Mouse (Mus musculus) liver, postnatal 0 days (tissue): ENCODE results near the gene Lingo2. TPM values are rescaled to one million over a fixed set of nuclear protein-coding genes. Genes with fewer than 3 reads are reported as not detected.

ENCODE experiments used
- ATAC-seq: fragments of 200-750 bp; cut with Nextera tagmentation; 2 replicates; pipeline ENCODE4 v1.8.0; 2017; ENCODE audit warnings: mild to moderate bottlenecking, moderate library complexity
- DNase-seq: peaks from one replicate; pipeline ENCODE4 v3.0.0-alpha.2; 2016
- H3K27ac ChIP-seq: fragments of 300-500 bp; sonication (generic); 2 replicates; pipeline ENCODE4 v1.5.1; 2014; ENCODE audit warnings: antibody characterized with exemption, moderate library complexity, mild to moderate bottlenecking, low read depth
- H3K27me3 ChIP-seq: fragments of 300-500 bp; sonication (generic); 2 replicates; pipeline ENCODE4 v1.6.1; 2014; ENCODE audit warnings: low read length, control low read depth, mixed read lengths; ENCODE audit not compliant: insufficient read depth
- H3K36me3 ChIP-seq: fragments of 300-500 bp; sonication (generic); replicated peaks from 2 replicates; pipeline ENCODE4 v1.6.1; 2014; ENCODE audit warnings: mild to moderate bottlenecking, control low read depth, low read length, moderate library complexity, mixed read lengths; ENCODE audit not compliant: insufficient read depth
- H3K4me1 ChIP-seq: fragments of 300-500 bp; sonication (generic); 2 replicates; pipeline ENCODE4 v1.6.1; 2014; ENCODE audit warnings: antibody characterized with exemption, mild to moderate bottlenecking, control low read depth; ENCODE audit not compliant: insufficient read depth
- H3K4me2 ChIP-seq: fragments of 300-500 bp; sonication (generic); 2 replicates; pipeline ENCODE4 v1.6.1; 2014; ENCODE audit warnings: low read depth, mild to moderate bottlenecking, low read length, moderate library complexity, mixed read lengths
- H3K4me3 ChIP-seq: fragments of 300-500 bp; sonication (generic); 2 replicates; pipeline ENCODE4 v1.5.1; 2014; ENCODE audit warnings: low read depth, low read length
- H3K9ac ChIP-seq: fragments of 300-500 bp; sonication (generic); replicated peaks from 2 replicates; pipeline ENCODE4 v1.6.1; 2014; ENCODE audit warnings: mild to moderate bottlenecking, moderate library complexity
- H3K9me3 ChIP-seq: fragments of 300-500 bp; sonication (generic); 2 replicates; pipeline ENCODE4 v1.6.1; 2016; ENCODE audit warnings: mild to moderate bottlenecking, control low read depth, low read length, mixed read lengths
- CTCF ChIP-seq: sonication (generic); IDR thresholded peaks from 2 replicates; pipeline ENCODE4 v1.5.1; 2016; ENCODE audit warnings: antibody characterized with exemption, low read depth
- EP300 ChIP-seq: IDR thresholded peaks from 2 replicates; pipeline ENCODE4 v1.6.1; 2016; ENCODE audit warnings: antibody characterized with exemption, low read depth, mild to moderate bottlenecking
- WGBS: fragments of 180-500 bp; shearing (Covaris S2); extraction: QIAGEN DNeasy Blood & Tissue Kit; methylation state at CpG from one replicate; pipeline ENCODE4 v1.1.7; 2014; ENCODE audit not compliant: insufficient replicate concordance; 5-methylcytosine and 5-hydroxymethylcytosine counted together
- polyA plus RNA-seq: library from polyadenylated mRNA; unstranded; fragments of >200 nt; fragmentation: Nextera tagmentation; extraction: Ambion mirVana; gene quantifications from 2 replicates; pipeline ENCODE4 v1.2.1, GENCODE M21; 2015

Lingo2 gene
- polyA plus RNA-seq, 1 experiment from 2014 or later, result not detected

DNA sequence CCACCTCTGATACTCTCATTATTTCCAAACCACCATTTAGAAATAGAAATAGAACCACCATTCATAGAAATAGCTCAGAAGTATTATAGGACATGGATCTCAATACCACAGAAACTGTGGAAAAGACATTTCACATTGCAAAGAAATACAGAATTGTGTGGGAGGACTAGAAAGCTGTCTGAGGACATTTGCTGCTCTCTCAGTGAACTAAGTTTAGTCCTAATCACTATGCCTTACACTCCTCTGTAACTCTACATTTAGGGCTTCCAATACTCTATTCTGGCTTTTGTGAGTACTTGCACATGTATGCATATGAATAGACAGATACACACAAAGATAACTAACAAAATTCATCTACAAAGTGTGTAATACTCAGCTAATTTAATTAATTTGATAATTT is 625.9 kb downstream of the Lingo2 start:
- no peak for DNase-seq
- TF ChIP-seq CTCF (no peak), EP300 (no peak)
- H3K36me3 ChIP-seq, result no peaks in the 10 kb centered on the region
- no peak overlapping the region for H3K9ac ChIP-seq
- H3K27me3 ChIP-seq, result no peaks in the 10 kb centered on the region
- H3K4me2 ChIP-seq, result no peak overlapping the region
- ATAC-seq, result no peak
- H3K4me3 ChIP-seq, result no peak overlapping the region
- no peak overlapping the region for H3K27ac ChIP-seq
- H3K4me1 ChIP-seq, result no peaks in the 10 kb centered on the region
- H3K9me3 ChIP-seq, result no peaks in the 10 kb centered on the region

DNA sequence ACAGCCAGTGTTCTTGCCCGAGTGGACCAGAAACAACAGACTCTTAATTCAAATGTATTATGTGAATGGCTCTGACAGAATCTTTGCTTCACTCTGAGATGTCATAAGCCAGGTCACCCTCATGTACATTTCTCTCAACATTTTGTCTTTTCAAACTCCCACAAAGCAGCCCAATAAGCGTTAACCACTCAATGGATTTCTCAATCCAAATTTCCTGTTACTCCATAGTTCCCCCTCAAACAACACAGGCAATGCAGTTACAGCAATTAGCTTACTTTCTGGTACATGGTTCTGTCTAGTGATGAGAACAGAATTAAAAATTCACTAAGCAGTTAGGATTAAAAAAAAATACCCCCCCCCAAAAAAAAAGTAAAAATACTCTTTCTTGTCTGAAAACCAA is 638.5 kb downstream of the Lingo2 start:
- ATAC-seq, result no peak

DNA sequence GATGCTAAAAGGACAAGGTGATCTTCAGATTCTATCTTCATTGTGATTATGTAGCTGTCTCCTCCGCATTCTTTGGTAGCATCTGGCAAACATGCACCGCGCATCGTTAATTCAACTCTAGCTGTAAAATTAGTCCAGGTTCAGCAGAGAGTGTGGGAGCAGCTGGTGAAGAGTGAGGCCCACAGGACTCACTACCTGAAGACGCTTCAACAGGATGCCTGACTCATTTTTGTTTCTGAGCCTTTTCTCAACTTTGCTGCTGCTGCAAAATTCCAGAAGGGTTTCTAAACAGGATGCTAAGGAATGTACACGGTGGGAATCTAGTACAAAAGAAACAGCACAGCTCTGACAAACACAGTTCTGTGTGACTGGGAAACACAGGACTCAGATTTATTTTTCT is 640.1 kb downstream of the Lingo2 start:
- TF ChIP-seq EP300 (no peak), CTCF (no peak)
- H3K9me3 ChIP-seq, result no peaks in the 10 kb centered on the region

More for the DNA sequence above, 638.5 kb downstream of the Lingo2 start:
- H3K4me3 ChIP-seq, result no peak overlapping the region
- H3K4me1 ChIP-seq, result no peaks in the 10 kb centered on the region
- H3K27me3 ChIP-seq, result no peaks in the 10 kb centered on the region
- H3K9me3 ChIP-seq, result no peaks in the 10 kb centered on the region
- no peak overlapping the region for H3K4me2 ChIP-seq
- 59% methylated on average over 2 of the region's 2 CpGs for WGBS
- H3K27ac ChIP-seq, result no peak overlapping the region
- no peaks in the 10 kb centered on the region for H3K36me3 ChIP-seq
- no peak overlapping the region for H3K9ac ChIP-seq
- no peak for DNase-seq
- TF ChIP-seq CTCF (no peak), EP300 (no peak)

DNA sequence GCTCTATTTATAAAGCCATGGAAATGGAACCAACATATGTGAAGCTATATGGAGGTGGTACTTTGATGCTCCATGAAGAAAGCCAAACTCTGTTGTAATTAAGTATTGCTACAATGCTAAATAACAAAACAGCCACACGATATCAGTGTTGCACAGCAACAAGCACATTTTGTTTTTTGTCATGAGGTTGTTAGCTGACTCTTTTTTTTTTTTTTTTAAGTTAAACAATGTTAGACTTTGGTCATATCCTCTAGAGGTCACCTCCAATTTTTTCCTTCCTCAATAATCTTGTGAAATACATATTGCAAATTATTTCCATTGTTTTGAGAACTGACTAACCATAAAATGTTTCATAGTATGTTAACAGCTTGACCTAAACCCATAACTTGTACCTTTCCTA is 646.3 kb downstream of the Lingo2 start:
- no peak for TF ChIP-seq EP300
- no peak for TF ChIP-seq CTCF

More for the DNA sequence above, 640.1 kb downstream of the Lingo2 start:
- Histone ChIP-seq H3K4me1 (no peaks in the 10 kb centered on the region), H3K9ac (no peak overlapping the region), H3K4me2 (no peak overlapping the region), H3K36me3 (no peaks in the 10 kb centered on the region), H3K27me3 (no peaks in the 10 kb centered on the region), H3K4me3 (no peak overlapping the region), H3K27ac (no peak overlapping the region)
- DNase-seq (no peak), ATAC-seq (no peak)
- 78% methylated on average over 6 of the region's 6 CpGs for WGBS

DNA sequence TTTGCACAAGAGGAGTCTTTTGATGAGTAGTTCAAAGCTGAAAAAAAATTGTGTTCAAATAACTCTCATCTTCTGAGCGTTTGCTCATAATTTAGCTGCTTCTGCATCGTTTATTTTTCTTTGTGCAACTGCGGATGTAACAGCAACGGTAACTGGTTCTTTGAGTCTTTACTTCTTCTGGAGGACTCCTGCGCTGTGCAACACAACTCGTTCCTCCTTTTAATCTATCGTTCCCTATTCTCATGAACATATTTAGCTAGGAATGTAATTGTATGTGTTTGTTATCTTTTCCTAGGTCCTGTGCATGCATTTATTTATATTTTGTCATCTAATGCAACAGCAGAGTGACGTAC is 661.9 kb downstream of the Lingo2 start:
- Histone ChIP-seq H3K4me3 (no peak overlapping the region), H3K4me2 (peak overlapping the region; percentile 51), H3K36me3 (no peaks in the 10 kb centered on the region), H3K9ac (no peak overlapping the region), H3K27me3 (no peaks in the 10 kb centered on the region), H3K27ac (no peak overlapping the region), H3K4me1 (no peaks in the 10 kb centered on the region), H3K9me3 (no peaks in the 10 kb centered on the region)
- no peak for TF ChIP-seq EP300
- no peak for ATAC-seq
- no peak for DNase-seq
- WGBS, result 41% methylated on average over 8 of the region's 8 CpGs

More for the DNA sequence above, 646.3 kb downstream of the Lingo2 start:
- Histone ChIP-seq H3K4me2 (no peak overlapping the region), H3K9ac (no peak overlapping the region), H3K9me3 (no peaks in the 10 kb centered on the region), H3K4me1 (no peaks in the 10 kb centered on the region), H3K27me3 (no peaks in the 10 kb centered on the region), H3K27ac (no peak overlapping the region), H3K36me3 (no peaks in the 10 kb centered on the region), H3K4me3 (no peak overlapping the region)
- ATAC-seq (no peak), DNase-seq (no peak)
- 74% methylated on average over 1 of the region's 1 CpGs for WGBS

DNA sequence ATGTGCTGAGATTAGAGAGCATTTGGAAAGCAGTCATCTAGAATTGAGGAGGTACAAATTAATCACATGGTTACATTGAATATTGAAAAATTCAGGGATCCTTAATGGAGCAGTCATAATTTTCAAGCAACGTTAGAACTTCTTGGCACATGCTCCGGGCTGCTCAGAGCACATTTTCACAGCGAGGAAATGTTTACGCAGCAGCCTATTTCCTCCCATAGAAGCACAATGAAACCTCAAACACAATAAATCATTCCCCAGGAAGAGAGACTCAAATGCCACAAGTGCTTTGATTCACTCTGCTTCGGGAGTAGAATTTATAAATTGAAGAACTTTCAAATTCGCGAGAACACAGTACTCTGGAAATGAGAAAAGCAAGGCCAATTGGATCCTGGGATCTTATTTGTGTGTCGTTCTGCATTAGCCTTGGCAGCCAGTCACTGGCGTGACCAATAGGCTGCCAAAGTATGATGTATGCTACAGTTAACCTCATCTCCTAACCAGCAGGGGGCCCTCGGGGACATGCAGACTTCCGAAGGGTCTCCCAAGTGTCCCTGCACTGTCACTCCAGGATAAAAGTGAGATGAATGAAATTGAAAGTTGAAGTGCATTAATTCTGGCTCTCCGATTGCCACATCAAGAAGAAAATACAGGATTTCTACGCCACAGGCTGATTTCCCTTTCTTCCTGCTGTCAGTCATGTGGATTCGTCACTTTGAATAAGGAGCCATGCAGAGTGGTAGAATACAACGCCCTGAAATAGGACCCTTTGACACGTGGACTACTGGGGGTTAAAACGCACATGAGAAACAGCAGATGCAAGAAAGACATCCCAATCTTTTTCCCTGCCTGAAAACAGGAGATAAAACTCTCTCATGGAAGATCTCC is 662.5 kb downstream of the Lingo2 start:
- H3K4me3 ChIP-seq, result peak overlapping the region; percentile 7; the same call in 1 of the 2 replicates
- H3K36me3 ChIP-seq, result no peaks in the 10 kb centered on the region
- peak; percentile 60 for ATAC-seq
- H3K27ac ChIP-seq, result no peak overlapping the region
- no peak overlapping the region for H3K9ac ChIP-seq
- H3K4me1 ChIP-seq, result no peaks in the 10 kb centered on the region
- no peaks in the 10 kb centered on the region for H3K27me3 ChIP-seq
- TF ChIP-seq CTCF (peak; percentile 51), EP300 (no peak)
- H3K9me3 ChIP-seq, result no peaks in the 10 kb centered on the region
- peak overlapping the region; percentile 51 for H3K4me2 ChIP-seq
- 15% methylated on average over 17 of the region's 17 CpGs for WGBS
- peak; percentile 27 for DNase-seq
